Mouse (Mus musculus) ES-E14 (cell line): ENCODE measurements around the gene Gm17079. TPM values are rescaled to one million over a fixed set of nuclear protein-coding genes. Genes with fewer than 3 reads are reported as not detected.

Source experiments
- DNase-seq: peaks from one replicate; pipeline ENCODE4 v3.0.0-alpha.2; 2013; ENCODE audit warnings: low read depth, low spot score
- H3K27ac ChIP-seq: 2 replicates; pipeline ENCODE4 v1.5.1; 2012; ENCODE audit warnings: low read depth, mild to moderate bottlenecking, low read length, moderate library complexity, mixed read lengths; ENCODE audit not compliant: poor library complexity, insufficient read depth, severe bottlenecking
- H3K36me3 ChIP-seq: 2 replicates; pipeline ENCODE4 v1.6.1; 2012; ENCODE audit warnings: mild to moderate bottlenecking, low read length, moderate library complexity, mixed read lengths; ENCODE audit not compliant: control insufficient read depth, poor library complexity, insufficient read depth, severe bottlenecking
- H3K4me1 ChIP-seq, 2 experiments: fragments of 150-350 bp in 1 of 2; sonication (generic) in 1 of 2; 2 replicates each; pipeline ENCODE4 v1.6.1; 2012; ENCODE audit warnings: low read length in 2 of 2, mild to moderate bottlenecking in 1 of 2, mixed read lengths in 1 of 2; ENCODE audit not compliant: control insufficient read depth in 2 of 2, insufficient read depth in 2 of 2, poor library complexity in 1 of 2
- H3K4me3 ChIP-seq, 2 experiments: fragments of 150-350 bp in 1 of 2; sonication (generic) in 1 of 2; 2 replicates each; pipeline ENCODE4 v1.5.1; 2012; ENCODE audit warnings: low read length in 2 of 2, low read depth in 1 of 2, mild to moderate bottlenecking in 1 of 2, mixed read lengths in 1 of 2; ENCODE audit not compliant: insufficient read depth in 1 of 2, poor library complexity in 1 of 2, severe bottlenecking in 1 of 2
- H3K9ac ChIP-seq: 2 replicates; pipeline ENCODE4 v1.6.1; 2012; ENCODE audit warnings: low read depth, mild to moderate bottlenecking, low read length, mixed read lengths; ENCODE audit not compliant: poor library complexity, insufficient read depth, severe bottlenecking
- H3K9me3 ChIP-seq: fragments of 150-350 bp; sonication (generic); 2 replicates; pipeline ENCODE4 v1.6.1; 2012; ENCODE audit warnings: low read depth, mild to moderate bottlenecking, low read length; ENCODE audit not compliant: control insufficient read depth, insufficient read depth
- CHD2 ChIP-seq: IDR thresholded peaks from 2 replicates; pipeline ENCODE4 v1.6.1; 2014; ENCODE audit warnings: mild to moderate bottlenecking, low read depth, low read length, inconsistent platforms
- HCFC1 ChIP-seq: IDR thresholded peaks from 2 replicates; pipeline ENCODE4 v1.6.1; 2012; ENCODE audit warnings: low read length, inconsistent platforms, borderline replicate concordance; ENCODE audit not compliant: insufficient read depth
- MAFK ChIP-seq: IDR thresholded peaks from 2 replicates; pipeline ENCODE4 v1.6.1; 2014; ENCODE audit warnings: mild to moderate bottlenecking, low read depth, low read length, inconsistent platforms; ENCODE audit not compliant: insufficient read depth
- ZC3H11A ChIP-seq: IDR thresholded peaks from 2 replicates; pipeline ENCODE4 v1.6.1; 2012; ENCODE audit warnings: low read depth, mild to moderate bottlenecking, inconsistent platforms, low read length, borderline replicate concordance
- ZNF384 ChIP-seq: IDR thresholded peaks from 2 replicates; pipeline ENCODE4 v1.6.1; 2012; ENCODE audit warnings: low read depth, low read length, inconsistent platforms
- in situ Hi-C, 2 experiments: fragments of 600-800 bp; cut with MboI; formaldehyde crosslinking; loops; one replicate each; pipeline ENCODE4 v1.15.1; 2025; ENCODE audit warnings: low sequenced_read_pairs in 2 of 2, inconsistent platforms in 1 of 2; ENCODE audit not compliant: unreplicated experiment in 2 of 2
- total RNA-seq: library from RNA; depleted of rRNA; stranded (reverse); fragments of 300-350 nt; gene quantifications from 2 replicates; pipeline ENCODE4 v1.2.3, GENCODE M21; 2012; rRNA removed

Gene Gm17079
- total RNA-seq, 1 experiment: not detected

DNA sequence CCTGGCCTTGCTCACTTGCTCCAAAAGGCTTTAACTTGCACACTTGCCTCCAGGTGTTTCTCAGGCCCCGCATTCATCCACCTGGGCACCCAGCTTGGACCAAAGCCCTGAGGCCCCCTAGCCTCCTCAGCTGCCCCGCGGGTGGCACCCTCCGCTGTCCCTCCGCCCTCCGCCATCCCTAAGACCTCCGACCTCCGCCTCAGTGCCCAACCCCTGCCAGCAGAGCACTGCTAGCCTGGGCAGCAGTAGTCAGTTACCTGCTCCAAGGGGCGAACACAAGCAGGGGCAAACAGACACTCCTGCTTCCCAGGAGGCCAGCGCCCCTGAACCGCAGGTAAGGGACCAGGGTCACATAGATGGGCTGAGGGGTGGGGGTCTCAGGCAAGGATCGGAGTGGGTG lies 42.7 kb upstream of the Gm17079 start:
- TF ChIP-seq MAFK (no peak), ZC3H11A (no peak), CHD2 (no peak), HCFC1 (no peak), ZNF384 (no peak)
- DNase-seq: no peak
- Histone ChIP-seq H3K36me3 (no peaks in the 10 kb centered on the region), H3K27ac (no peak overlapping the region), H3K9me3 (no peaks in the 10 kb centered on the region), H3K9ac (no peak overlapping the region), H3K4me3 (no peak overlapping the region), H3K4me1 (peaks cover 0 to 11% of the 10 kb centered on the region in 2 experiments; a peak in 2 of 4 replicates)
- in situ Hi-C loops: no loop called here

DNA sequence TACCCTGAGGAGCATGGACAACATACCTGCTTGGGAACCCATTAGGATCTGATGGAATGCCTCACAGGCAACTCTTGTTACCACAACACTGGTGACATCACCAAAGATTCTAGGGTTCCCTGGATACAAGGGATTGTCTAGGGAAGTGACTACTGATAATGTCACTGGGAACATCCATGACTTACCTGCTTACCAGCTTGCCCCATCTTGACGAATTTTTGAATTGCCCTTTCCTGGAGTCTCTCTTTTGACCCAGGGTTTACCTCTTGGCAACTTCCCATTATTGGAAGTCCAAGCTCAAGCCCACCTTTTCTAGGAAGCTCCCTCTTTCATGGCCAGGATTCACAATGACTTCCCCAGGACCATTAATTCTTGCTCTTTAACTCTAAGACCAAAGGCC lies 21.8 kb upstream of the Gm17079 start, which contains the start of gene Gm5800:
Gene Gm5800 (minus strand): TSS at position 101 of the 400 bp plus-strand sequence.
- H3K36me3 ChIP-seq: no peaks in the 10 kb centered on the region
- no peaks in the 10 kb centered on the region for H3K4me1 ChIP-seq
- no peak within 1 kb of the TSS for H3K9ac ChIP-seq
- H3K9me3 ChIP-seq: no peaks in the 10 kb centered on the region
- H3K4me3 ChIP-seq: no peak within 1 kb of the TSS
- no peak for DNase-seq
- H3K27ac ChIP-seq: no peak within 1 kb of the TSS
- no peak for TF ChIP-seq MAFK
- TF ChIP-seq ZC3H11A: no peak
- TF ChIP-seq HCFC1: no peak
- TF ChIP-seq ZNF384: no peak
- TF ChIP-seq CHD2: no peak
- in situ Hi-C loops: loop anchor here in 1 of 2 experiments (10.0 kb wide), 1 partner anchor 122 kb away; the partner anchor contains the start of gene Gm17174

DNA sequence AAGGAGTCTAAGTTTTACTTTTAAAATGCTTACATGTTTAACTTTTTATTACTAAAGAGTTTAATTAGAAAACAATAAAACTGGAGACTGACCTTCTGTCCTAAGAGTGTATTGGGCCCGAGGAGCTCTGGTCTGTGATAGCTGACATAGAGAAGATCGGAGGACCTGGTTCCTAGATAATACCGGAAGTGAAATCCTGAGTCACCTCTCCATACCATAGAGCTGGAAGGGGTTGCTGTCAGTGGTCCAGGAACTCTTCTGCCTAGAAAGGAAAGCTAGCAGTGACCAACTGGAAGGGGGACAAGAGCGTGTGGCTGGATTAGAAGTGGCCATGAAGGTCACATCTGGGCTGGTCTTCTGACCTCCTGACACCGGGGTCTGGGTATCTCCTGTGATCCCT lies 18.0 kb downstream of the Gm17079 start:
- H3K4me1 ChIP-seq: no peaks in the 10 kb centered on the region
- no peaks in the 10 kb centered on the region for H3K36me3 ChIP-seq
- H3K9ac ChIP-seq: no peak overlapping the region
- H3K9me3 ChIP-seq: no peaks in the 10 kb centered on the region
- no peak overlapping the region for H3K4me3 ChIP-seq
- H3K27ac ChIP-seq: no peak overlapping the region
- in situ Hi-C loops: loop anchor here in 1 of 2 experiments (25.0 kb wide), 1 partner anchor 90 kb away; the partner anchor contains the start of gene Gm17174
- DNase-seq: no peak
- TF ChIP-seq MAFK: no peak
- TF ChIP-seq HCFC1: no peak
- TF ChIP-seq CHD2: no peak
- no peak for TF ChIP-seq ZC3H11A
- no peak for TF ChIP-seq ZNF384

Other genes with a start within 250 kb of the Gm17079 start
- gene Vmn2r89, start 243.6 kb downstream of the Gm17079 start, total RNA-seq: not detected in 2 replicates
- not detected in 2 replicates for gene Gm5622, start 142.7 kb downstream of the Gm17079 start, total RNA-seq
- not detected in 2 replicates for gene Gm17175, start 121.4 kb downstream of the Gm17079 start, total RNA-seq
- not detected in 2 replicates for gene Gm17174, start 103.3 kb downstream of the Gm17079 start, total RNA-seq
- not detected in 2 replicates for gene Gm17078, start 84.2 kb downstream of the Gm17079 start, total RNA-seq
- gene Gm4181, start 59.8 kb downstream of the Gm17079 start, total RNA-seq: not detected in 2 replicates
- not detected in 2 replicates for gene Gm5800, start 21.7 kb upstream of the Gm17079 start, total RNA-seq
- gene Ang4, start 78.1 kb upstream of the Gm17079 start, total RNA-seq: not detected in 2 replicates
- gene AY358078, start 104.6 kb upstream of the Gm17079 start, total RNA-seq: not detected in 2 replicates
- gene Ear6, start 158.2 kb upstream of the Gm17079 start, total RNA-seq: not detected in 2 replicates
- 19.7 and 40.1 TPM in 2 replicates for gene Mettl17, start 189.4 kb upstream of the Gm17079 start, total RNA-seq
- 0.49 and 0.74 TPM in 2 replicates for gene Slc39a2, start 197.4 kb upstream of the Gm17079 start, total RNA-seq
- 5.7 and 16.6 TPM in 2 replicates for gene Ndrg2, start 218.7 kb upstream of the Gm17079 start, total RNA-seq
- gene Tppp2, start 223.0 kb upstream of the Gm17079 start, total RNA-seq: not detected in 2 replicates
- not detected in 2 replicates for gene Rnase13, start 227.3 kb upstream of the Gm17079 start, total RNA-seq